Mouse (Mus musculus): ENCODE measurements around the gene Slc25a54. TPM values are rescaled to one million over a fixed set of nuclear protein-coding genes. Genes with fewer than 3 reads are reported as not detected.

The Slc25a54 gene
- not detected in 2 replicates for total RNA-seq (2014; fragmentation: Nextera tagmentation)
- total RNA-seq (2017), result not detected in 2 replicates

DNA sequence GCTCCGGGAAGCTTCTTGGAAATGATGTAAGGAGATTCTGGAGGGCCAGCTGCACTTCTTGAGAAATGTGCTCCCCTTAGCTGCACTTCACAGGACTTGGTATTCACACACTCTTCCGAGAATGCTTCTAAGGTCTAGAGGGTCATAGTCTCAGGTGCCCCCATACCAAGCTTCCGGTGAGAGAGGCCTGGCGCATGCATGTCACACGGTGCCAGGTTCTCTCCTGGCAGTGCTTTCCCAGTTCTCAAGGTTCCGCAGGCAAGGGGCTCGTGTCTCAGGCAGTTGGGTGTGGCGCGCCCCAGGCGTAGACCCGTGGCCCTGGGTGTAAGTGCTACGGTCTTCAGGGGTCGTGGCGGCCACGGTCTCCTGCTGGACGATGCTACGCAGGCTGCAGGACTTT lies at the start of gene Slc25a54:
Gene Slc25a54, plus strand, starts transcription at position 301 of the 400 bp plus-strand sequence.
- no peak for ATAC-seq (replicated peaks; ENCODE audit: poor library complexity, severe bottlenecking)

DNA sequence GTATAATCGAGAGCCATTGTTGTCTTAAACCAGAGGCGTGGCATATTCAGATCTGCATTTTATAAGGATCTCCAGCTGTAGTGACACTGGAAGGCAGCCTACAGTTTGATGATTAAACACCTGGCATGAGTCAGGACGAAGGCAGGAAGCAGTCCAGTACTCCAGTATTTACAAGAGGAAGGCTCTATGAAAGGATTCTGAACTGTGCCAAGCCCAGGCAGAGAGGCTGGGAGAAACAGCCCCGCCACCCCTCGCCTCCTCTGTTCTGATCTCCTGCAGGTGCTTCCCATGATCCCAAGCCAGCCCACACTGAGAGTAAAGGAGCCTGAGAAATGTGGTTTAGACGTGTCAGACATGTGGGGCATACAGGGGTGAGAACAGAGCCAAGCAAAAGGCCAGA lies 49.5 kb upstream of the Slc25a54 start:
- no peak for ATAC-seq (replicated peaks; ENCODE audit: poor library complexity, severe bottlenecking)

DNA sequence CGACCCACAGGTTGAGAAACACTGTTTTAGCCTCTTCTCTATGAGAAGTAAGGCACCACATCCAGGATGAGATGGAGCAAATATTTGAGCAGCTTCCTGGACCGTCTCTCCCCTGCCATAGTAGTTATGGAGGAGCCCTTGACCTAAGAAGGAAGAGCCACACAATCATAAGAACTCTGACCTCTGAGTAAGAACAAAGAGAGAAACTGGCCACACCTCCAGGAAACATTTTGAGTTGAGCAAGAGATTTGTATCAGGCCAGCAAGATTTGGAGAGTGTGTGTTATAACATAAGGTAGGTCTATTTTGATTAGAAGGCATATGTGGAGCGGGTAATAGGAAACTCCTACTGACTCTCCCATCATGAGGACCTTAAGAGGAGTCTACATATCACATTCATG lies 48.6 kb upstream of the Slc25a54 start:
- ATAC-seq (replicated peaks; ENCODE audit: poor library complexity, severe bottlenecking), result no peak

DNA sequence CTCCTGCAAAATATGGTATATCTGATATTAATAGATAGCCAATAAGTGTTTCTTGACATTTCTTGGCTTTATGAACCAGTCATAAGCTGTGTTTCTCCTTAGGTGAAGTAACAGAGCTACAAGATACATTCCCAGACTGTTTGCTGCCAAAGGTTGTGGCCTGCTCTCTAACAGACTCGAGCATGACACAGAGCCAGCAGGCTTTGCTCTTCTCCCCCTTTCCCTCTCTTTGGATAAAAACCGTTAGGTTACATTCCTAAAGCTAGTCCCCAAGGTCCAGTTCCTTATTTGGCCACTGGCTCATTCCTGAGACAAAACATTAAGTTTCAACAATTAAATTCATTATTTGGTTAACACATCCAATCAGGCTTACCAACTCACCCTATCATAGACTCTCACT lies 48.0 kb upstream of the Slc25a54 start:
- ATAC-seq (replicated peaks; ENCODE audit: poor library complexity, severe bottlenecking), result no peak

DNA sequence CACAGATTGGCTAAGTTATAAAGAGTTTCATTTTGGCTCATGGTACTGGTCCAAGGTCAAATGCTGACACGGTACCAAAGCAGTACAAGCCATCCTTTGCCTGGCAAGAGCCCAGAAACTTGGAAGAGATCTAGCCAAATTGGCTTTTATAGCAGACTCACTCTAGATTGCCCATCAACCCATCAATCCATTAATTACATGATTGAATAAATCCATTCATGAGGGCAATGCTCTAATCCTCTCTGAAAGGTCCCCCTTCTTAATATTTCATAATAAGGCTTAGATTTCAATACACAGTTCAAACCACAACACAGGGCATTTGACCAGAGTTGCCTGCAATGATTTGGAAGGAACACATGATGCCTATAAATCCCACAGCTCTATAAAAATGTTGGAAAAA lies 45.9 kb upstream of the Slc25a54 start:
- ATAC-seq (replicated peaks; ENCODE audit: poor library complexity, severe bottlenecking), result no peak

DNA sequence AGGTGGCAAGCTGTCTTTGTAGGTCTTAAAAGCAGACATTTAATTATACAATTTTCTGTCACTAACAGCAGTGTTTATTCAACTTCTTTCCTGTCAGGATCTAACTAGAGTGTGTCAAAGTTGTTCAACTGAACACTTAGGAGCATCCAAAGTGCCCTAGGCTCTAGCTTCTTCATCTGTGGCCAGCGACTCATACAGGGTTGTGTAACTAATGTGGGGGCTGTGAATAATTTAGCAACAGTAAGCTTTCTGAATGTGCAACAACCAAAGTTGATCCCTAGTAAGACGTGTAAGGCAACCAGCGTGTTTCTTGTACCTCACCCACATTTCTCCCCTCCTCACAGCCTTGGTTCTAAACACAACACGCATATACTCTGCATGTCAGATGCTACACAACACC lies 39.4 kb upstream of the Slc25a54 start:
- peak; percentile 67 for ATAC-seq (replicated peaks; ENCODE audit: poor library complexity, severe bottlenecking)

DNA sequence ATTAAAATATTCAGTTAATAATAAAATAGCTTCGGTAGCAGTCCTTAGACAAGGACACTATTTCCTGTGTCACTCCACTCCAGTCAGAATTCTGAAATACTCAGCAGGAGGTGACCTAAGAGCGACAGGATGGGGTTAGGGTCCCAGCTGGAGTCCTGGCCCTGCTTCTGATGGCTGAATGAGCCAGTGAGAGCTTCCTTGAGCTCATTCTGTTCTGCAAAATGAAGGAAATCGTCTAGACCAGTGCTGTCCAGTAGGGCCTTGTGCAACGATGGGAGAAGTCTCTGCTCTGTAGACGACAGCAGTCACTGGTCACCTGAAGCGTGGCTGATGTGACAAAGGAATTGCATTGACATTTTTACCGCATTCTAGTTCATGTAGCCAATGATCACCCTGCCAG lies 36.9 kb upstream of the Slc25a54 start:
- no peak for ATAC-seq (replicated peaks; ENCODE audit: poor library complexity, severe bottlenecking)

DNA sequence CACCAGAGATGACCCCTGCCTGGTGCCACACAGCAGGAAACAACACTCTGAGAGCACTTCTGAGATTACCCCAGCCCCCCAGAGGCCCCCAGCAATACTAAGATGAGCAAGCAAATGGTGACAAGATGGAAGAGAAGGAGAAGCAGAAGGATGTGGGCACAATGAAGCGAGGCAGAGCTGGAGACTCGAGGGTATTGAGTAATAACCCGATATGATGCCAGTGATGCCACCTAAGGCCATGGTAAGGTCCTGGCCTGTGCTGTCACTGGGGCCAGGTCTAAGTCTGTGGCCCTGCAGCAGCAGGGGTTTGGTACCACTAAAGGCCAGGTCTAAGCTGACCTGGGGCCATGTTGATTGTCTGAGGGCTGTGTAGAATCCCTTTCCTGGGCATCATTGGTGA lies 33.8 kb upstream of the Slc25a54 start:
- ATAC-seq (replicated peaks; ENCODE audit: poor library complexity, severe bottlenecking), result peak; percentile 75

DNA sequence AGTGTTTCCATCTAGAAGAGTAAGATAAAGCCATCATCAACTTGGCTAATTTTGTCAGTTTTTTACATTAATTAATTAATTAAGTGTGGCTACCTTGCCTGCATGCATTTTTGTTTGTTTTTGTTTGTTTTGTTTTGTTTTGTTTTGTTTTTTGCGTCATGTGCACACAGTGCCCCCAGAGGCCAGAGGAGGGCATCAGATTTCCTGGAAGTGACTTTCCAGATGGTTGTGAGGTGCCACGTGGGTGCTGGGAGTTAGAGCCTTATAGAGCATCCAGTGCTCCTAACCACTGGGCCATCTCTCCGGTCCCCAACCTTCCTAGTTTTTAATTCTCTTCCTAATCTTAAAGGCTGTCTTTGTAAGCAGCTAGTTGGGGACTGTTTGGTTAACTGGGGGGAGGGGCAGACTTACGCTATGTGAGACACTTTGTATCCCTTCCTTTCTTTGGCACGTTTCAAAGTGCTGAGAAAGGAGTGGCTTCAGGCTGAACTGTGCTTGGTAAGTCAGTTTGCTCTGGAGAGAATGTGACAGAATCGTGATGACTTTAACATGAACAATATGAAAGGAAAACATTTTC lies 32.5 kb upstream of the Slc25a54 start:
- ATAC-seq (replicated peaks; ENCODE audit: poor library complexity, severe bottlenecking), result no peak

DNA sequence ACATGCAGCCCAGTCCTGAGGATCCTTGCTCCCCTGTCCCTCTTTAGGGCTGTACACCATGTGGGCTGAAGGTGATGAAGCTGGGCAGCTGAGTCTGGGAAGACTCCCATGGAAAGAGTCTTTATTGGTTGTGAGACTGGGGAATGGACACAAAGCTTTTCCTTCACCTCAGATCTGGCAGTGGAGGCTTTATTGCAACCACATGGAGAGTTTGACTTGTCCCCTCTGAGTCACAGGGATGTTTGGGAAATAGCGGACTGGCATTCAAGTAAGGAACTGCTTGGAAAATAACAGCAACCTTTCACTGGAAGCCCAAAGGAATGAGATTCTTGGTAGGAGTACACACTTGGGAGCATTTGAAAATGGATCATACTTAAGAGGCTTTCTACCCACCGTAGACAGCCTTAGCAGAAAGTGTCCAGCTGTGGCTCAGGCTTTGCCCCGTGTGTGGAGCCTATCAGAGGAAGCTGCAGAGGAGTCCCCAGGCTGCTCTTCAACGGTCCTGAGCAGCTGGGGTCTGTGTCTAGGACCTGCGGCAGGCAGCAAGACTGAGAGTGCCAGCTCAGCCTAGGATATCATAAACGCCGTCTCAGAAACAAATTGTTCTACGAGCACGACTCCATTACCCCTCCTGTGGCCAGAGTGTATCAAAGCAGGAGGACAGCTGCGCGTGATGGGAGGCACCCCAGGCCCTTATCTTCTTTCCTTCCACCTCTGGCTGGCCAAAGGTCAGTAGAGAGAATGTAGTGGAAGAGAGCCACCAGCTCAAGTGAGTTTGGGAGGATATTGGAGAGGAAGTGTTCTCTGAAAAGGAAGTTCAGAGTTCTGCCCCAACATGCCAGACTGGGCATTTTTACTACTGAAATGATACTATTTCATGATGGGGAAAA lies 29.0 kb upstream of the Slc25a54 start:
- peak; percentile 71 for ATAC-seq (replicated peaks; ENCODE audit: poor library complexity, severe bottlenecking)

DNA sequence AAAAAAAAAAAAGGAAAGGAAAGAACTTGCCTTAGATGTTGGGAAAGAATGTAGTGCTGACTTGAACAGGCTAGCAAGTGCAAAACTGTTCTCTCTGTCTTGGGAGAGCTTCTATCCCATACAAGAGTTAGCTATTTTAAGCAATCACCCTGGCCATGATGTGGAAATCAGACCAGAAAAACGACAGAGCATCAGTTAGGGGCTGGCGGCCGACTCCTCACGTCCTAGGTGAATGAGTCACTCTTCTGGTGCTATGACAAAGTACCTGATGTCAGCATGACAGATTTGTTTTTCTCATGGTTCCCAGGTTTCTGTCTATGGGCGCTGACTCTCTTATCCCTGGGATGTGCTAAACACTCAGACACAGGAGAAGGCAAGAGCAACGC lies 28.3 kb upstream of the Slc25a54 start:
- ATAC-seq (replicated peaks; ENCODE audit: poor library complexity, severe bottlenecking), result peak; percentile 80

DNA sequence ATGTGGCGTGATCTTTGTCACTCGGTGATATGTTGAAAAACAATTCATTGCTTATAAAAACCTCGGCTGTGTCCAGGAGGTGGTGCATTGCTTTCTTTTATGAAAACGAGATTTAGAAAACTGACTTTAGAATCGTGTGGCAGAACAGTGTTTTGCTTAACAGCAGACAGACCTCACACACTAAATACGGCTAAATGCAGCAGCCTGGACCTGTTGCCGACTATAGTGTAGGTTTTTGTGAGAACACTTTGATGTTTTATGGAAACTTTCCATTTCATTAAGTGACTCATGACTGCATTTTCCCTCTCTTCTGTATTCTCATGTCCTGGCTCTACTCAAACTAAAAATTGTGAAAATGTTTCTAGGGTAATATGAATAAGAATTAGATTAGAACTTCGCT lies 20.4 kb upstream of the Slc25a54 start:
- ATAC-seq (replicated peaks; ENCODE audit: poor library complexity, severe bottlenecking), result no peak

DNA sequence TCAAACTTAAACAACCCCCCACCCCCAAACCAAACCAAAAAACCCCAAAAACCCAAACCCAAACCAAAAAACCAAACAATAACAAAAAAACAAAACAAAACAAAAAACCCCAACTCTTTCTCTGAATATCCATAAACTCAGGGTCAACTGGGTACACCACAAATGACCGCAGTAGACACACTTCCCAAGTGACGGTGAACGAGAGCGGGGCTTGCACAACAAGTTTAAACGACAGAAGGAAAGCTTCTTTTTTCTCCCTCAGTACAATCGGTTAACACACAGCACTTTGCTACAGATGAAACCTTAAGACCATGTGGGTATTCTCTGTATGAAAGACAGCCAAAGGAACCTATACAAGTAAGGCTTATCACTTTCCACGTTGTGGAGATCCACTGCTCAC lies 17.9 kb upstream of the Slc25a54 start:
- peak; percentile 93 for ATAC-seq (replicated peaks; ENCODE audit: poor library complexity, severe bottlenecking)

DNA sequence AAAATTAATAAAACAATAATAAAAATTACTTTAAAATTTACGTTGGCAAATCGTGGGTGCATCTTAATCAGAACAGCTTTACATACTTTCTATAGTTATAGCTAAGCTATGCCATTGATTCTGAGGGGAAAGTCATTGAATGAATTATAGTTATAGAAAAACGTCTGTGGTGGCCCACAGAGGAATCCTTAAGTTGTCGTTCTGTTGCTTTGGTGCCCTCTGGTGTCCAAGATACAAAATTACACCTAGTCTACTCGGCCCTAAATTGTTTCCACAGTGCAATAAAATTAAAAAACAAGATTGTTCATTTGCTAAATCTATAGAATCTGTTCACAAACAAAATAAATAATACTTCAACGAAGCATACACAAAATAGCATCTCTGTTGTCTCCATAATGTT lies 17.3 kb upstream of the Slc25a54 start:
- peak; percentile 86 for ATAC-seq (replicated peaks; ENCODE audit: poor library complexity, severe bottlenecking)

DNA sequence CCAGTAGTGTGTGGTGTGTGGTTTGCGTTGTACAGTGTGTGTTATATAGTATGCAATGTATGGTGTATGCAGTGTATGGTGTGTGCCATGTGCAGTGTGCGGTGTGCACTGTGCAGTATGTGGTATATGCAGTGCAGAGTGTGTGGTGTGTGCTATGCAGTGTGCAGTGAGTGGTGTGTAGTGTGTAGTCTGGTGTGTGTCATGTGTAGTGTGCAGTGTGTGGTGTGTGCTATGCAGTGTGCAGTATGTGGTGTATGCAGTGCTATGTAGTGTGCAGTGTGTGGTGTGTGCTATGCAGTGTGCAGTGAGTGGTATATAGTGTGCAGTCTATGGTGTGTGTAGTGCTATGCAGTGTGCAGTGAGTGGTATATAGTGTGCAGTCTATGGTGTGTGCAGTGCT lies 4.1 kb downstream of the Slc25a54 start:
- ATAC-seq (replicated peaks; ENCODE audit: poor library complexity, severe bottlenecking), result no peak

DNA sequence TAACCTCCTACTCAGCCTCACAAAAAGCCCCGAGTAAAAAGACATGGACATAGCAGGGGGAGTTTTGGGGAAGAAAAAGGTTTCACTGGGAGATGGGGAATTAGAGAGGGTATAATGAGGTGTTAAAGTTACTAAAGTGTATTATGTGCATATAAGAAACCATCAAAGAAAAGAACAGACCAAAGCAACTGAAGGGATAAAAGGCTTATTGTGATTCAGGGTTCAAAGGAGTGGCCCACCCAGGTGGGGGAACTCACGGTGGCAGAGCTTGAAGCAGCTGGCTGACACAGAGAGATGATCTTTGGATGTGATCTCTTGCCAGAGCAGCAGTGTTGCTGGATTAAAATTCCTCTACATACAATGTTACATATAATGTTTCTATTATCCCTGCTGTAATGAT lies 8.2 kb downstream of the Slc25a54 start:
- no peak for ATAC-seq (replicated peaks; ENCODE audit: poor library complexity, severe bottlenecking)

DNA sequence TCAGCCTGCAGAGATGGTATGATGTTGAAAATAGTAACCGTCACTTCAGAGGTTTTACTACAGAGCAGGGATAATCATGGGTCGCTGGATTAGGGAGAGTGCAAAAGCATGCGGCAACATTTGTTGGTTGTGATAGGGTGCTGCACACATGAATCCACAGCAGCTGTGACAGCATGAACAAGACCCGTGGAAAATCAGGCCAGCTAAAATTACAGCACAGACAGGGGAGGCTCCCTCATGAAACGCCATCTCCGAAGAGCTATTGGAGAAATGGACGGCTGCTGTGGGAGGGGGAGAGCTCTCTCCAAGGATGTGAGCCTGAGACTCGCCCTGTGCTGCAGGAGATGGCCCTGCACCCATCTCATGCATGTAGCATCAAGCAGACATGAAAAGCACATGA lies 24.4 kb downstream of the Slc25a54 start:
- no peak for ATAC-seq (replicated peaks; ENCODE audit: poor library complexity, severe bottlenecking)

DNA sequence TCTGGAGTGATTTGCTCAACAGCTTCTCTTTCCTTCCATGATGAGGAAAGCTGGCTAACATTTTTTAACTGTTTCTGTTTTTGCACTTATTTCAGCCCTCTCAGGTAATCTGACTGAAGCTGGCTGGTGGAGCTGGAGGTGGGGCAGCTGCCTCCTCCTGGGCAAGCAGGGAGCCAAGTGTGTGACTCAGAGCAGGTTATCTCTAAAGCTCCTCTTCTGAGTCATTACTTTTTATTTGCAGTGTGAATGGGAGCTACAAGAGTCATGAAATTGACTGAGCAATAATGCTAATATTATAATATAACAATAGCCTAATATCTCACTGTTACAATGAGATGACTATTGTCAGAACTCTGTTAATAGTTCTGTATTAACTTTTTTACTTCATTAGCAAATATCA lies 36.9 kb downstream of the Slc25a54 start:
- no peak for ATAC-seq (replicated peaks; ENCODE audit: poor library complexity, severe bottlenecking)

DNA sequence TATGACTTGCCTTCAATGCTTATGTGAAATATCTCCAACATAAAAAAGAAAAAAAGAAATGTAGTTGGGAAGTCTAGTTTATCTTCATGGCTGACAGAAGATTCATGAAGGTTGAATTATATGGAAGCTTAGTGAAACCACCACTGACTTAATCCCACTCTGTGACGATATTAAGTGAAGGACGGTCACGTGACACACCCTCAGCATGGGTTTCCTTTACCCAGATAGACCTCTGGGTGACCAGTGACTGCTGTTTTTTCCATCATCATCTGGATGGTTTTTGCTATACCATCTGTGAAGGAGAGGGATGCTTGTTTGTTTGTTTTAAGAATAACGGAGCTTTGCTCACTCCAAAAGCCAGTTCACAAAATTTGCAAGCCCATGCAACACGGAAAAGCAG lies 39.3 kb downstream of the Slc25a54 start:
- no peak for ATAC-seq (replicated peaks; ENCODE audit: poor library complexity, severe bottlenecking)

DNA sequence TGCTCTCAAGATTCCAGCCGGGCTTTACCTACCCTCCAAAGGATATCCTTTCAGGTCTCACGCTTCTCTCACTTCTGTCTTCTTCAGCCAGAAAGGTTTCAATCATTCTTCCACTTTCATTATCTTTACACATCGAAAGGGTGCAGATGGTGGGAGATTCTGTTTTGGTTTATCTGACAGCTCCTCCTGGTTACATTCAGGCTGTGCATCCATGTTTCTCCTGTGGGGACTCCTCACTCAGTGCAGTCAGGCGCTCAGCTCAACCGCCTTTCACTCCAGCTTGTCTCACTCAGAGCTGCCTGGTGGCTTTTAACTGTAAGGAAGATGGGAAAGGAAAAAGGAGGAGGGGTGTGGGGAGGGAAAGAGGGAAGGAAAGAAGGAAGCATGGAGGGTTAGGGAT lies 39.7 kb downstream of the Slc25a54 start:
- no peak for ATAC-seq (replicated peaks; ENCODE audit: poor library complexity, severe bottlenecking)

DNA sequence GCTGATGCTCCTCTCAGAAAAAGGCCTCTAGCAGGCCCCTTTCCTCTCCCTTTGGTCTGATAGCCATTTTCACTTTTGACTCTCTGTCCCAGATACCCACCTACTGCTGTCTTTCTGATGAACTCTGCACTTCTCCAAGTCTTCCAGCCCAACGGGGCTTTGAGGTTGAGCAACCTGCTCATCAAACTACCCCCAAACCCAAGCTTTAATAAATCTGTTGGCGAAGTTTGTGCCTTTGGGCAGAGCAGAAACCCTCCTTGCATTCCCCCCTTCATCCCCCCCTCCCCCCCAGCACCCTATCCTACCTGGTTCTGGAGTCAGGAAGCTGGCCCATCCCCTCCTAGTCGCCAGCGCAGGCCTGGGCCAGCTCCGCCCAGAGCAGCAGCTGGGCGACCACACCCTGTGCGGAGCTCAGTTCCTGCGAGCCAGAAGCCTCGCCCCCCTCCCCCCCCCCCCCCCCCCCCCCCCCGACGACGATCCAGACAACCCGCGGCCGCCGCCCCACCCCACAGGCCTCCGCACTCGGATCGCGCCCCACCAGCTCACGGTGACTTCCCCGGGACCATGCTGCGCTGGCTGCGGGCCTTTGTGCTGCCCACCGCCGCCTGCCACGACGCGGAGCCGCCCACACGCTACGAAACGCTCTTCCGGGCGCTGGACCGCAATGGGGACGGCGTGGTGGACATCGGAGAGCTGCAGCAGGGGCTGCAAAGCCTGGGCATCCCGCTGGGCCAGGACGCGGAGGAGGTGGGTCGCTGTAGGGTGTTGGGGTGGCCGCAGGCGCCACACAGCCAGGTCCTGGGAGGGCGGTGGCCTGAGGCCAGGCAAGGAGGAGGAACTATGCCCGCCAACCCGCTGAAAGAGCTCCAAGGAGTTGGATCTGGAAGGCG lies 42.6 kb downstream of the Slc25a54 start, which contains the start of gene Slc25a24:
Gene Slc25a24, plus strand, starts transcription at position 509 of the 890 bp plus-strand sequence.
- ATAC-seq (replicated peaks; ENCODE audit: poor library complexity, severe bottlenecking), result peak; percentile 81

Measured in granulocyte monocyte progenitor cell, adult 5-6 weeks (primary cell).